Mouse (Mus musculus): ENCODE data around the gene Birc2. TPM values are rescaled to one million over a fixed set of nuclear protein-coding genes. Genes with fewer than 3 reads are reported as not detected.
A peak's percentile ranks its signal among the peaks of the same experiment; 100 is the strongest.
"Not testable (repeated sequence)": the region's sequence is repeated elsewhere in the genome, so short reads cannot be mapped to it uniquely, and the experiment has no call there.

Birc2 gene
- 10 to 100 TPM; 24.9 to 26.9 TPM for total RNA-seq (2021)
- long read RNA-seq, transcript Birc2-204 (8 exons, 3,331 nt) = major isoform, 16 of 26 reads
- long read RNA-seq, partial matches to known transcripts = 2 of 26 reads
- long read RNA-seq, other reads (novel, unspliced or antisense) = 6 of 26 reads

DNA sequence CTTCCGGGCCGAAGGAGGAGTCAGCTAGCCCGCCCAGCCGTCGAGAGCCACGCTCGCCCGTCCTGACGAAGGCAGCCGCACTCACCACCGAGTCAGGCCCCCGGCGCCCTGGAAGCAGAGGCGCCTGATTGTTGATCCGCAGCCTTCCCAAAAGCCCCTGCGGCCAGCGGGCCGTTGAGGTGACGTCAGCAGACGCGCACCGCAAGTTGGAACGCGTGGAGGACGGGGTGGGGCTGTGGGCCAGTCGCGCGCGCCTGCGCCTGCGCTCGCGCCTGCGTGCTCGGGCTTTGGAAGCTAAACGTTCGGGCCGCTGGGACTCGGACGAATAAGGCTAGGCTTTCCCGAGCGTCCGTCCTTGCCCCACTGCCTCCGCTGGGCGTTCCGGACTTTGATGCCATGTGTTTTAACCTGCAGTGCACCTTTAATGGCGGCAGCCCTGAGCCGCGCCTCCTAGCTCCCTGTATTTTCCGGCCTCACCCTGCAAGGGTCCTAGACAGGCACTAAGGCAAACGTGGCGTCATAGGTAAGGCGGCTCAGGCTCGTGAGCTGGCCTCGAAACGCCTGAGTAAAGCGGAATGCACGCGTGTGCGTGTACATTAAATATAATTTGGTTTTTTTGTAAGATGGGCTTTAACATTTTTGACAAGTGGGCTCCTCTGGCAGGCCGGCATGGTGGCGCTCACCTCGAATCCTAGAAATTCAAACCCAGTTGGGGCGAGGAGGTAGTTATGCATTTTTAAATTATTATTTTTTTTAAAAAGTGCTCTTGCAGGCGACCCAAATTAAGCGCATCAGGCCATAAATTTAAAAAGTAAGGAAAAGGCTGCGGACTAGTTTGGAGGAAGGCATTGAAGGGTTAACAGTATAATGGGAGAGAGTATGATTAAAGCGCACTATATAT, at the start of gene Birc2:
Gene Birc2 (minus strand): TSS at position 160 of the 901 bp plus-strand sequence.
- peak; percentile 94 to 96 for DNase-seq (ENCODE audit: low spot score in 2 of 2)

GRCm38 (mm10) chr9:7884346-7884745, 47.5 kb upstream of the Birc2 start:
- no peak for DNase-seq (ENCODE audit: low spot score in 2 of 2)

- DNase-seq (ENCODE audit: low spot score in 2 of 2) = no peak
Measured at GRCm38 (mm10) chr9:7882304-7882865, 45.5 kb upstream of the Birc2 start.

GRCm38 (mm10) chr9:7873511-7874211, 36.8 kb upstream of the Birc2 start:
- DNase-seq (ENCODE audit: low spot score in 2 of 2) = no peak

DNA sequence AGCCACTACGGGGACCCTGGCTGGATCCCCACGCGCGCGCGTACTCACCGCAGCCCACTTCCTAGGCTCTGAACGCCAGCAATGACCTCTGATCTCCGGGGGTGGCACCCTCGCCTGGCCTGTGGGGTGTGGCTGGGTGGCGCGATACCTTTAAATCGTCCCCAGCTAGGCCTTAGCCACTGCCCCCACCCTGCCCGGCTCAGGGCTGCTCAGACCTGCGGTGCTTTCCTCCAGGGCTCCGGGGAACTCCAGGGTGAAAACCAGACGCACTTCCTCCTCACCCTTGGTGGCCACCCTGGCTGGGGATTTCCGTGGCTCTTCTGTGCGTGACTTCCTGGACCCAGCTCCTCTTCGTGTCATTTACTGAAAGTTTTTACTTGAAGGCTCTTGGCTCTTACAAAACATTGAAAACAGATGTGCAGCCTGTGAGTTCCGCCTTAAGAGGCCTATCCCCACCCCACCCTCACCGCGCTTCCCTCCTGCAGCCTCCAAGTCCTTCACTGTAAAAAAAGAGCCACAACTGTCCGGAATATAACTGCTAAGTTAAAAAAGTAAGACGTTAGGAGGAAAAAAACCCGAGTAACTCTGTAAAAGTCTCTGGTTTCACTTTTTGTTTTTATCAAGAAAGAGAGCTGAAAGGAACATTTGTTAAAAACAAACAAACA, 36.0 kb upstream of the Birc2 start, which contains the start of gene Birc3:
Gene Birc3 (minus strand): TSS at position 412 of the 665 bp plus-strand sequence.
- DNase-seq (ENCODE audit: low spot score in 2 of 2) = peak; percentile 14 to 24

DNA sequence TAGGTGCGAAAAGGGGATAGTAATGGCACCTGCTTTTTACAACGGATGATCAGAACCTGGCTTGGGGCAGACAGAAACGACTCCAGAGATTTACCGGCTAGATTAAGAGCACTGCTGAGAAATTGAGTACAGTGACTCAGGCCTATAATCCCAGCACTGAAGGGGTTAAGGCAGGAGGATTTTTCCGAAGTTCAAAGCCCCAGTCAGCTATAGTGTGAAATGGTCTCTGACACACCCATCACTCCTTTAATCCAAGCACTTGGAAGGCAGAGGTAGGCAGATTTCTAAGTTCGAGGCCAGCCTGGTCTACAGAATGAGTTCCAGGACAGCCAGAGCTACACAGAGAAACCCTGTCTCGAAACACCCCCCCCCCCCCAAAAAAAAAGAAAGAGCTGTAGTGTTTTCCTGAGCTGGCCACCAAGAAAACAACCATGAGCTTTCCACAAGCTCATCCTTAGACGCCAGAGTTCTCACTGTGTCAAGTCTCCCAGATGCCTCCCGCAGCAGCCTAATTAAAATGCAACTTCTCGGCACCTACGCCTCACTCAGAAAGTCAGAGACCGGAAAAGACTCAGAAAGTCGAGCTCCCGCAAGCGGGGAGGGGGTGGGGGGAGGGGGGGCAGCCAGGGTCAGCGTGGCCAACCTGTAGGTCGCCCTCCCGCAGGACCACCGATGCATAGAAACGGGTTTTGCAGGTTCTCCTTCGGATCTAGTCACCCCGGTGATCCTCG, 35.3 kb upstream of the Birc2 start:
- no peak for DNase-seq (ENCODE audit: low spot score in 2 of 2)

DNA sequence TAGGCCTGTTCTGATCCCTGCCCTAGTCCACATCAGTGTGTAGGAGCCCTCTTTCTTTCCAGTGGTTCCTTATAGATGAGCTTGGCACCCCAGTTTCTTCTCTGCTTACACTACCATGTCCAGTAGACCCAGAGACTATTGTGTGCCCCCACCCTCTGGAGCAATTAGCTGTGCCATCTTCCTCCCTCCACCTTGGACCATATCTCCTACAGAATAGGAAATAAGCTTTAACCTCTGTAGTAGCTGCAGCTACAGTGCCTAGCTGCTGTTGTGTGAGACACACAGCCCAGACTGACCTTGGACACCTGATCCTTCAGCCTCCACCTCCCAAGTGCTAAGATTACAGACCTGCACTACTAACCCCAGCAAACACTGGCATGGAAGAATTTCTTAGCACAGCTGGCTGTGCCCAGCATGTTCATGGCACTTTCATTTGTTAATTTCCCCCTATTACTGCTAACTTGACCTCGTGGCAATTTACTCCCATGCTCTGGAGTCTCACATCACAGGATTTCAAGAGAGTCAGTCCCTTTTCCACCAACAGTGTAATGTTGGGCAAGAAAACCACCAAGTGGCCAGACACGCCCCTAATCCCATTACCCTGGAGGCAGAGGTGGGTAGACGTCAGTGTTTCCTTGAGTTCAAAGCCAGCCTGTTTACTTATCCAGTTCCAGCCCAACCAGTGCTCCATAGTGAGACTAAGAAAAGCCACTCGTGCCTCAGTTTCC, 34.6 kb upstream of the Birc2 start:
- no peak for DNase-seq (ENCODE audit: low spot score in 2 of 2)

DNA sequence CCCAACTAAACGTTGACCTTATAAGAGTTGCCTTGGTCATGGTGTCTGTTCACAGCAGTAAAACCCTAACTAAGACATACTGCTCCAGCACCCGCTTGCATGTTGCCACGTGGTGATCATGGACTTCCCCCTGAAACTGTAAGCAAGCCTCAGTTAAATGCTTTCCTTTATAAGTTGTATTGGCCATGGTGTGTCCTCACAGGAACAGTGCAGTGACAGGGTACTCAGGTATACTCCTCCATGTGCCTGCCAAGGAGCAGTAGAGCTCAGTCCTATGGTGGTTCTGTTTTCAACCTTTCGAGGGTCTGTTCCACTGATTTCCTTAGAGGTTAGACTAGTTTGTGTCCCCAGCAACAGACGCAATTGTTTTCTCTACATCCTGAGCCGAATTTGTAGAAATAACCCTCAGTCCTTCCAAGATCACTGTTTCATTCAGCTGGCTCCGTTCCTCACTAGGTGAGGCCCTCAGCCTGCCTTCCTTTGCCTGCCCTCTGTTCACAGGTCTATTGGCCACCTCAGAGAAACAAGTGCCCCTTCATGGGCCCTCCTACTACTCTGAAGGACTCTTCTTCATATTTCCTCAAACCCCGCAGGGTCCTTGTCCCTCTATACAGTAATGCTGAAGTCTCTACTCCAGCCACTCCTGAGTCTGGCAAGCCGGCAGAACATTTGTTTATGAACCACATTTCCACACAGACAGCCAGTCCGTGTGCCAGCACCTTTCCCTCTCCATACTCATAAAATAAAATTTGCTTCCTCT, 33.9 kb upstream of the Birc2 start:
- no peak for DNase-seq (ENCODE audit: low spot score in 2 of 2)

DNA sequence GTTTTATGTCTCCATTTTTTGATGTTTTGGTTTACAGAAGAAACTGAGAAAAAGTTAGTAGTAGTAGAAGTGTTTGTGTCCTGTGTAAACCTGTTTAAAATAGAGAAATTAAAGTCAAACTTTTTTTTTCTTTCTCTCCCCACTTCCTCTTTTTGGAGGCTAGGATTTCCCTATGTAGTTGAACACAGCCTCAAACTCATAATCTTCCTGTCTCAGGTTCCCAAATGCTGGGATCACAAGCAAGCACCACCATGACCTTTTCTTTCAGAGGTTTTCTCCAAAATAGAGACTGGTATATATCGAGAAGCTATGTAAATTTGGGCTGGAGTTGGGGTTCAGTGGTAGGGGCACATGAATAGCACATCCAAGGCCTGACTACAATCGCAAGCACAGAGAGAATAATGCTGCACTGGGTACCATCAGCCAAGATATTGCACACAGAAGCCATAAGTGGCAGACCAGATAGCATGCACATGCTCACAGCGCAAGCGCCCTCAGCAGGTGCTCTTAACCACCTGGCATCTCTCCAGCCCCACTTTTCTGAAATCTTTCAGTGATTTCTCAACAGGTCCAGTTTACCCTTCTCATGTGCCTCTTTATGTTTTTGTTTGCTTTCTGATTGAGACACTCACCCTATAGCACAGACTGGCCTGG, 32.1 kb upstream of the Birc2 start:
- no peak for DNase-seq (ENCODE audit: low spot score in 2 of 2)

DNA sequence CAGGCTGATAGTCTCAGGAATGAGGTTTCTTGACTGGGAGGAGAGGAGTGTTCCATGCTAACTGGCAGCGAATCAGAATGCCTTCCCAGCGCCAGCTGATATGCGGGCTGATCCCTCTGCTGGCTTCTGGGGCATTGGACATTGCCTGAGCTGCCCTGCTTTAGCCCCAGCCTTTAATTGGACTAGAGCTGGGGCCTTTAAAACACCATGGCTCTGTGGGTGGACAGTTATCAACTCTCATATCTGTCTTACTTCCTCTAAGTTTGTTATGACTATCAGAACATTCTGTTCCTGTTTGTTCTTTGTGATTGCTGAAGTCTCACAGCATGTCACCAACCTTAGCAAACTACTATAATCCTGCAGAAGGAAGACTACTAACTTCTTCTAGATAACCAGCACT, 31.1 kb upstream of the Birc2 start:
- no peak for DNase-seq (ENCODE audit: low spot score in 2 of 2)

DNA sequence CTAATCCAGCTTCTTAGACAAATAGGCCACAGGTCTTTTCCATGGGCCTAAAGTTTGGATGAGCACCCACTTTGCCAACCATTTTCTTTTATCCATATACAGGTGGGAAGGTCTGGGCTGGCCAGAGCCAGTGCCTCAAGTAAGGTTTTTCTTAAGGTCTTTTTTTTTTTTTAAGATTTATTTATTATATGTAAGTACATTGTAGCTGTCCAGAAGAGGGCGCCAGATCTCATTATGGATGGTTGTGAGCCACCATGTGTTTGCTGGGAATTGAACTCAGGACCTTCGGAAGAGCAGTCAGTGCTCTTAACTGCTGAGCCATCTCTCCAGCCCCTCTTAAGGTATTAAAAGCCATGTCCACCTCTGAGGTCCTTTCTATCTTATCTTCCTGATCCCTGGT, 30.1 kb upstream of the Birc2 start:
- not testable (repeated sequence) for DNase-seq (ENCODE audit: low spot score in 2 of 2)

- no peak for DNase-seq (ENCODE audit: low spot score in 2 of 2)
Measured at GRCm38 (mm10) chr9:7860976-7861375, 24.1 kb upstream of the Birc2 start.

DNA sequence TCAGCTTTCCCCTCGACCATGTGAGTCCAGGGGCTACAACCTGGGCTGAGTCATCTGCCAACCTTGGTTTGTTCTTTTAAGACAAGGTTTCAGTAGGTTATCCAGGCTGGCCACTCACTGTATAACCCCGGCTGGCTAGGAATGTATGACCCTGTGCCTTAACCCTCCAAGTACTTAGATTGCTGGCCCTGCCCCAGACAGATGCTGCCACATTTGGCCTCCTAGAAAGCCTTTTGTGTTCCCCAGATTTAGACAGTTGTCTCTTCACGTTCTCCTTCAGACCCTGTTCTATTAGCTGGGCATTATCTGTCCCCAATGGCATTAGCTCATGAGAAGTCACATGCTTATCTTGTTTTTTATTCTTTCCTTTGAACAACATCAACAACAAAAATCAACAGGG, 19.0 kb upstream of the Birc2 start:
- DNase-seq (ENCODE audit: low spot score in 2 of 2) = no peak

DNA sequence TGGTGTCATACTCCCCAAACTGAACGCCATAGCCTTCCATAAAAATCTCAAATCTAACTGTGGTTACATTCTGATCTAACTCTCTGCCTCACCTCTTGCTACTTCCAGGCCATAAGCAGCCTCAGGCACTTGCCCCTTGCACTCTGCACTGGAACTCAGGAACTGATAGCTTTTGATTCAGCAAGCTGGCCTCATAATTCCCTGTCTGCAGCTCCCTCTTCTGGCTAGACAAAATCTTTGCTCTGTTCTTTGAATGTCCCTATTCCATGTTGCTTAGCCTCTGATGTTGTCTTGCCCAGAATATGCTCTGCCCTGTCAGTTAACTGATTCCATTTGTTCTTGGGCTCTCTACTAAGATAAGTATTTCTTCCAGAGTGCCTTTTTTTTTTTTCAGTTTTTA, 18.5 kb upstream of the Birc2 start:
- peak; percentile 27 to 44 for DNase-seq (ENCODE audit: low spot score in 2 of 2)

DNA sequence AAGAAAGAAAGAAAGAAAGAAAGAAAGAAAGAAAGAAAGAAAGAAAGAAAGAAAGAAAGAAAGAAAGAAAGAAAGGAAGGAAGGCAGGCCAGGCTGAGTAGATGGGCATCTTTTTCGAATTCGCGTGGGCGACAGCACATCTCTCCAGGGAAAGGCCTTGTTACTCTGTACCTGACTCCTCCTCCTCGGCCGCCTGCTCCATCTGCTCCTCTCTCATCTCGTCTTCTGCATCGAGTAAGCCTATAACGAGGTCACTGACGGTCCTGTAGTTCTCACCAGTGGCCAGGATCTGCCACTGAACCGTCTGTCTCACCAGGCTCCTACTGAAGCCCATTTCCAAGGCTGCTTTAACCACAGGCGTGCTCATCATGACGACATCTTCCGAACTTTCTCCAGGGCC, 17.3 kb upstream of the Birc2 start:
- not testable (repeated sequence) for DNase-seq (ENCODE audit: low spot score in 2 of 2)

- DNase-seq (ENCODE audit: low spot score in 2 of 2) = no peak
Measured at GRCm38 (mm10) chr9:7852346-7853230, 15.7 kb upstream of the Birc2 start.

- no peak for DNase-seq (ENCODE audit: low spot score in 2 of 2)
Measured at GRCm38 (mm10) chr9:7851841-7852240, 15.0 kb upstream of the Birc2 start.

DNA sequence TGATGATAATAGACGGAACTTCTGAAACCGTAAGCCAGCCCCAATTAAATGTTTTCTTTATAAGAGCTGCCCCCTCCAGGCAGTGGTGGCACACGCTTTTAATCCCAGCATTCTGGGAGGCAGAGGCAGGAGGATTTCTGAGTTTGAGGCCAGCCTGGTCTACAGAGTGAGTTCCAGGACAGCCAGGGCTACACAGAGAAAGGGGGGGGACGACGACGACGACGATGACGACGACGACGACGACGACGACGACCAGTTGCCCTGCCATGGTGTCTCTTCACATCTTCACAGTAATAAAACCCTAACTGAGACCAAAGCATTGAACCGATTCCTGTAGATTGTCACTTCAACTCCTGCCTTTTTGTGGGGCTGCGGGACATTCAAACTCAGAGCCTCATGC, 11.3 kb upstream of the Birc2 start:
- no peak for DNase-seq (ENCODE audit: low spot score in 2 of 2)
